Mouse (Mus musculus): ENCODE data around the gene Phc3.
"Not testable (repeated sequence)": the region's sequence is repeated elsewhere in the genome, so short reads cannot be mapped to it uniquely, and the experiment has no call there.

The Phc3 gene

DNA sequence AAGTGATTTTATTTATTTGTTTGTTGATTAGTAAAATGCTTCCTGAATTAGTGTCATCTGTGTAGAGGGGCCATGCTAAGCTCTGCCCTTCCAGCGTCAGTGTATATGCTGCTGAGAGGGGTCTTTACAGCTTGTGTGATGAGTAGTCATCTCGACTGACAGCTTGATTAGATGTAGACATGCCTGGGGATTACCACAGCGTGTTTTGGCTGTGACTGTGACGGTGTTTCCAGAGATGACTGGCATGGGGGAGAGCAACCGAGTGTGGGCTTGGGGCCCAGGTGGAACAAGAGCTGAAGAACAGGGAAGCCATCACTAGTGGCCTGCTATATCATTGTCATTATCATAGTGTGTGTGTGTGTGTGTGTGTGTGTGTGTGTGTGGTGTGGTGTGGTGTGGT is 100.6 kb downstream of the Phc3 start:
- no peak for DNase-seq

DNA sequence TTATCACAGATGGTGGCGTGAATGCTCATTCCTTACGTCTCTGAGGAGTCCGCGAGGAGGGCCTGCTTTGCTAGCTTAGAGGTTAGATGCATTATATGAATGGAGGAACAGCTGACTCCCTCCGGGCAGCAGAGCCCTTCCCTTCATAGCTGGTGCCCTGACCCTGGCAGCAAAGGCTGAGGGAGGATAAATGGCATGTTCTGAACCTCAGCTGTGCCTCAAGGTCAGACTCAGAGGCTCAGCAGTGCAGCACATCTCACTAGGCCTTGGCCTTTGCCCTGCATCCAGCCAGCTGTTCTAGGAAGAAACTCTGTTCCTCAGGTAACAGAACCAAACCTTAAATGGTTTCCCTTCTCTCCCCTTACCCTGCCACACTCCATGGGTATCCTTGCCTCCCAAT is 101.0 kb downstream of the Phc3 start:
- DNase-seq: no peak

DNA sequence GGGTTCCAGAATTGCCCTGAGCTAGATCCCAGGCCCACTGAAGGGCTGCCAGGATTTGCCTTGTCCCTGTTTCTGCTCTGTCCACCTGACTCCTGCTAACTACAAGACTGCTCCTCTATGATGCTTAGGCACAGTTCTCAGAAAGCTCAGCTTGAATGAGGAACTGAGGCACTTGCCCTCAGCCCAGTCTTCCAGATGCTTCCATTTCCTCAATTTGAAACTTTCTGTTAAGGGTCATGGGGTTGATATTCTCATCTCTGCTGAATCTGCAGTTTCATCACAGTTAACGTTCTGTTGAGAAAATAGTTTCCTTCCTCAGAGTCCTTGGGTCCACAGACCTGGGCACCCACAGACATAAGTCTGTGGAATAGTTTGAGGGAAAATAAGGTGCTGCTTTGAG is 104.6 kb downstream of the Phc3 start:
- DNase-seq: no peak

DNA sequence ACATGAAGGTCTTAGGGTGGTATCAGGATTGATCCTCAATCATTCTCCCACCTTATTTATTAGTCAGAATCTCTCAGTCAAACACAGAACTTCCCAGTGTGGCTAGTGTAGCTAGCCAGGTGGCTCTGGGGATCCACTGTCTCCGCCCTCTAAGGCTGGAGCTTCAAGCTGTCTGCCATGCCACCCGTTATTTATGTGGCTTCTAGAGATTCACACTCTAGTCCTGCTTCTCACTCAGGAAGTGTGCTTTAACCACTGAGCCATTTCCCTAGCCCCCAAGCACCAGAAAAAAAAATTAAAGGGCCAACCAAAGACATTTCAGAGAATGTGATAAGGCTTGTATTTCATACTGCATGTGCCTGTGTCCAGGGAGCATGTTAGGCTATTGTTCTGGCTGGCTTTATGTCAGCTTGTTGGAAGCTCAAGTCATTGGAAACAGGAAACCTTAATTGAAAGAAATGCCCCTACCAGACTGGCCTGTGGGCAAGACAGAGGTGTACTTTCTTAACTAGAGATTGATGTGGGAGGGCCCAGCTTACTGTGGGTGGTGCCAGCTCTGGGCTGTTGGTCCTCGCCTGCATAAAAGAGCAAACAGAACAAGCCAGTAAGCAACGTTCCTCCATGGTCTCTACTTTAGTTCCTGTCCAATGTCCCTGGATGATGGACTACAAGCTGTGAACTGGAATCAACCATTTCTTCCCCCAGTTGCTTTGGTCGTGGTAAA is 105.3 kb downstream of the Phc3 start:
- DNase-seq: no peak

DNA sequence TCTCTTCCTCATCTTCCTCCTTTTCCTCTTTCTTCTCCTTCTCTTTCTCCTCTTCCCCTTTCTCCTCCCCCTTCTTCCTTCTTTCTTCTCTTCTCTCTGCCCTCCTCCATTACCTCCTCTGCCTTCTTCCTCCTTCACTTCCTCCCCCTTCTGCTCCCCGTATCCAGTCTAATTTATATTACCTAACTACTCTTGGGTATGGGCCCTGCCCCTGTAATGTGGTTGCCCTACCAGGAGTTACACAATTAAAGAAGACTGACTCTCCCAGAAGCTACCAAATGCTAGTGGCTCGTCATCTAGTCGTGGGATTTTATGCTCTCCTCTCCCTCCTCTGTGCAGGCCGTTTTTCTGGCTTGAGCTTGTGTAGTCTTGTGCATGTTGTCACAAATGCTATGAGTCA is 108.5 kb downstream of the Phc3 start:
- no peak for DNase-seq

DNA sequence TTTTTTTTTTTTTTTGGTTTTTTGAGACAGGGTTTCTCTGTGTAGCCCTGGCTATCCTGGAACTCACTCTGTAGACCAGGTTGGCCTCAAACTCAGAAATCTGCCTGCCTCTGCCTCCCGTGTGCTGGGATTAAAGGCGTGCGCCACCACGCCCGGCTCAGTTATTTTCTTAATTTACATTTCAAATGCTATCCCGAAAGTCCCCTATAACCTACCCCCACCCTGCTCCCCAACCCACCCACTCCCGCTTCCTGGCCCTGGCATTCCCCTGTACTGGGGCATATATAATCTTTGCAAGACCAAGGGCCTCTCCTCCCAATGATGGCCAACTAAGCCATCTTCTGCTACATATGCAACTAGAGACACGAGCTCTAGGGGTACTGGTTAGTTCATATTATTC is 109.6 kb downstream of the Phc3 start:
- DNase-seq: not testable (repeated sequence)

DNA sequence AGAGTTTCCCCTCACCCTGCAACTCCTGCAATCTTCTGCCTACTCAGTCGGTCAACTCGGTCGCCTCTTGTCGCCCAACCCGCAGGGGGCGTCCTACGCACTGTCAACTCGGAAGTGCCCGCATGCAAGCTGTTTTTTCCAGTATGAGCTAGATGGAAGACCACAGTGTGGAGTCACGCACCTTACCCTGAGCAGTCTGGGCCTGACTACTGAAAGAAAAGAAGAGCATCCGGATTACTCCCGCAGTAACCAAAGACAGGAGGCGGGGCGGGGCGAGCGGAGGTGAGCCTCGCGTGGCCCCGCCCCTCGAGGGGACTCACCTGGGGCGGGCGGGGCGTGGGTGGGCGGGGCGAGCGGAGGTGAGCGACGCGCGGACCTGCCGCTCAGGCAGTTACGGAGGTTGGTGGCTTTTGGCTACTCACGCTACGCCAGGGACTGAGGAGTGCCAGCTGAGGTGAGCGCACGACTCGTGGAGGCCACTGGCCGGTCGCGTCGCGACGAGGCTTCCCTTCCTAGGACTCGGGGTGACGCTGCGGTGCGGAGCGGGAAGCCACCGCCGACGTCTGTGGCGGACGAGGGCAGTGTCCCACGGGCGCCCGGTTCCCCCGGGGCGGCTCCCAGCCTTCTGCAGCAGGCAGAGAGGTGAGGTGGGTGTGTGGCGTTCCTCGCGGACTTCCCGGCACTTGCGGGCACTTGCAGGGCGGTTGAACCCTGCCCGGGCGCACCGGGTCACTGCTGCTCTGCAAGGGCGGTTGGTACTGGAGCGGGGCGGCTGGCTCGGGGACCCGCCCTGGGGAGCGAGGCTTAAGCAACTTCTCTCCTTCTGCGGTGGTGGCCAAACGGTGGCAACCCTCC is 113.4 kb downstream of the Phc3 start, which contains the start of gene Gpr160:
Gpr160 (plus strand) TSS at position 347 of the 855 bp plus-strand sequence.
- peak; percentile 32 for DNase-seq

DNA sequence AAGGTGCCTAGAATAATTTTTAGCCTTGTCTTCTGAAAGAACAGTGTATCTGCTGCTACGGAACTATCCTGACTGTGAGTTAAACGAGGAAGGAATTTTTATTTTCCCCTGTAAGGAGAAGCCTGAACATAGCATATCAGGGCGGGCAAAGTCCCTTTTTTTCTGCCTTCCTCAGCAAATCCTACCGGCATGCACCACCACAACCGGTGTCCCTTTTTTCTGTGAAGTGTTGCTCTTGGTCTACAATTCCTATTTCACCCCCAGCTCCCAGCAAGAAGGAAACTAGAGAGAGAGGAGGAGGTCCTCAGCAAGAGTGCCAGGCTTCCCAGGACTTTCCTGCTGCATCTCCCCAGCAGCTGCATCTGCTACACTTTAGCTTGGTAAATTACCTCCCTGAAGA is 115.6 kb downstream of the Phc3 start:
- DNase-seq: no peak

DNA sequence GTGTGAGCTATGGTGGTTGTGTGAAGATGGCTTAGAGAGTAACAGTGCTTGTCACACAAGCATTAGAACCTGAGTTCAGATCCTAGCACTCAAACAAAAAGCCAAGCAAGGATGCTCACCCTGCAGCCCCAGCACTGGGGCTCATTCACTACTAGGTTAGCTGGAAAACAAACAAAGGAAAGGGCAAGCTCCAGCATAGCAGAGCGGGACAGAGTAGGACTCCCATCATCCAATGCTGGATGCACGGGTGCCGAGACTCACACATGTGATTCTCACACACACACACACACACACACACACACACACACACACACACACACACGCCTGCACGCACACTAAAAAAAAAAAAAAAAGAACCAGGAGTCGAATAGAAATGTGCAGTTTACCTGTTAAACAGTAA is 117.8 kb downstream of the Phc3 start:
- DNase-seq: no peak
